Mouse (Mus musculus) spleen, postnatal 36 days (tissue): ENCODE results near the gene Prr23a2.
"Not testable (repeated sequence)": the region's sequence is repeated elsewhere in the genome, so short reads cannot be mapped to it uniquely, and the experiment has no call there.

Source experiments
- DNase-seq, 2 experiments: peaks; one replicate each; pipeline ENCODE4 v3.0.0; 2022; ENCODE audit warnings: low spot score in 2 of 2, mixed read lengths in 1 of 2

The Prr23a2 gene

GRCm38 (mm10) chr9:98856210-98856609 lies at the start of gene Prr23a2:
TSS of gene Prr23a2 (plus strand) at chr9:98856494.
- no peak for DNase-seq

GRCm38 (mm10) chr9:98807631-98808030 lies 48.7 kb upstream of the Prr23a2 start:
- no peak for DNase-seq

GRCm38 (mm10) chr9:98809526-98809925 lies 46.8 kb upstream of the Prr23a2 start:
- not testable (repeated sequence) for DNase-seq

GRCm38 (mm10) chr9:98816066-98816465 lies 40.2 kb upstream of the Prr23a2 start:
- no peak for DNase-seq

- no peak for DNase-seq
These were observed 38.7 kb upstream of the Prr23a2 start for GRCm38 (mm10) chr9:98817592-98817991.

- no peak for DNase-seq
These were observed 37.3 kb upstream of the Prr23a2 start for GRCm38 (mm10) chr9:98818971-98819370.

GRCm38 (mm10) chr9:98819481-98819880 lies 36.8 kb upstream of the Prr23a2 start:
- DNase-seq, result no peak

- no peak for DNase-seq
These were observed 35.8 kb upstream of the Prr23a2 start for GRCm38 (mm10) chr9:98820461-98820860.

GRCm38 (mm10) chr9:98821067-98821466 lies 35.2 kb upstream of the Prr23a2 start:
- DNase-seq, result no peak

GRCm38 (mm10) chr9:98823805-98824204 lies 32.5 kb upstream of the Prr23a2 start:
- DNase-seq, result no peak

GRCm38 (mm10) chr9:98829508-98829907 lies 26.8 kb upstream of the Prr23a2 start:
- no peak for DNase-seq

GRCm38 (mm10) chr9:98837537-98838074 lies 18.7 kb upstream of the Prr23a2 start:
- DNase-seq, result no peak

GRCm38 (mm10) chr9:98842117-98842516 lies 14.2 kb upstream of the Prr23a2 start, which contains the start of gene Prr23a1:
TSS of gene Prr23a1 (plus strand) at chr9:98842503.
- no peak for DNase-seq

GRCm38 (mm10) chr9:98863463-98863862 lies 7.2 kb downstream of the Prr23a2 start:
- no peak for DNase-seq

- no peak for DNase-seq
These were observed 8.3 kb downstream of the Prr23a2 start, which contains the start of gene Prr23a3 for GRCm38 (mm10) chr9:98864571-98864970. TSS of gene Prr23a3 (plus strand) at chr9:98864767.

- DNase-seq, result no peak
These were observed 45.2 kb downstream of the Prr23a2 start for GRCm38 (mm10) chr9:98901486-98901885.

- no peak for DNase-seq
These were observed 46.5 kb downstream of the Prr23a2 start, which contains the start of gene 7420426K07Rik for GRCm38 (mm10) chr9:98902819-98903218. TSS of gene 7420426K07Rik (plus strand) at chr9:98903119.
